Mouse (Mus musculus) CH12.LX (cell line): ENCODE results near the gene Tmed6.

ENCODE experiments used
- CHD1 ChIP-seq: IDR thresholded peaks from 2 replicates; pipeline ENCODE4 v1.6.1; 2012; ENCODE audit warnings: low read depth, low read length, improper control_type of control experiment, inconsistent platforms
- CTCF ChIP-seq, 2 experiments: IDR thresholded peaks in 1 of 2; conservative IDR thresholded peaks in 1 of 2; 2 replicates each; pipeline ENCODE4 v1.5.1; 2011 to 2012; ENCODE audit warnings: low read depth in 2 of 2, low read length in 2 of 2, improper control_type of control experiment in 1 of 2, inconsistent platforms in 1 of 2, mild to moderate bottlenecking in 1 of 2, moderate library complexity in 1 of 2
- E2F4 ChIP-seq: IDR thresholded peaks from 2 replicates; pipeline ENCODE4 v1.6.1; 2011; ENCODE audit warnings: low read depth, low read length, improper control_type of control experiment; ENCODE audit not compliant: insufficient replicate concordance
- ELF1 ChIP-seq: IDR thresholded peaks from 2 replicates; pipeline ENCODE4 v1.6.1; 2014; ENCODE audit warnings: low read depth, mild to moderate bottlenecking, inconsistent platforms, low read length, improper control_type of control experiment
- EP300 ChIP-seq: IDR thresholded peaks from 2 replicates; pipeline ENCODE4 v1.6.1; 2011; ENCODE audit warnings: low read length, improper control_type of control experiment
- KAT2A ChIP-seq: IDR thresholded peaks from 2 replicates; pipeline ENCODE4 v1.6.1; 2012; ENCODE audit warnings: low read length, improper control_type of control experiment, inconsistent platforms; ENCODE audit not compliant: insufficient replicate concordance
- MYC ChIP-seq: IDR thresholded peaks from 2 replicates; pipeline ENCODE4 v1.6.1; 2011; ENCODE audit warnings: low read depth, mild to moderate bottlenecking, improper control_type of control experiment, low read length
- POLR2A ChIP-seq: IDR thresholded peaks from 2 replicates; pipeline ENCODE4 v1.6.1; 2011; ENCODE audit warnings: low read depth, mild to moderate bottlenecking, improper control_type of control experiment, low read length
- RCOR1 ChIP-seq: conservative IDR thresholded peaks from 2 replicates; pipeline ENCODE4 v1.6.1; 2012; ENCODE audit warnings: low read depth, mild to moderate bottlenecking, inconsistent platforms, low read length, improper control_type of control experiment
- SIN3A ChIP-seq: IDR thresholded peaks from 2 replicates; pipeline ENCODE4 v1.6.1; 2012; ENCODE audit warnings: low read length, improper control_type of control experiment, inconsistent platforms

DNA sequence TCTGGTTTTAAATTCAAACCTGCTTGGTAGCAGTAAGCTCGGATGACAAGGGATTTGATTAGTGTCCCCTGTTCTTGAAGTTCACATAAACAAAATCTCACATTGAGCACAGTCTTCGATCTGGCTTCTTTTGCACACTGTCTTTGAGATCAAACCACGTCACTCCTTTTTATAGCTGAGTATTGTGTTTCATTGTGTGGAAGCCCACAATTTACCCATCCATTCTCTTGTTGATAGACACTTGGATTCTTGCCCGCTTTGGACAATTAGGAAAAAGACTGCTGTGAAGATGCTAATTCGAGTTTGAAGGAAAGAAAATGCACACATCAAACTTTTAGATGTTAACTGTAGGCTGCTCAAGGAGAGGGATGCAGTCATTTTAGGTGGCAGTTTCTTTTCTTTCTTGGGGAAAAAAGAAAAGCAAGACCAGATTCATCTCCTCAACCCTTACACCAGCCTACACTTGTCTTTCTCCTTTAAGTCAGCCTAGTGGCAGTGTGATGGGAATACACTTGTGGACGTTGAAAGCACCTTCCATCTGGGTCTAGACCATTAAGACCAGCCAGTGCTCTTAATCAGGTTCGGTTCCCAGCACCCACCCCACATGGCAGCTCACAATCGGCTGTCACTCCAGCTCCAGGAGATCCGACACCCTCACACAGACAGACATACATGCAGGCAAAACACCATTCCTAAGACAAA is 45.3 kb upstream of the Tmed6 start:
- no peak for TF ChIP-seq EP300
- no peak for TF ChIP-seq SIN3A
- no peak for TF ChIP-seq RCOR1
- TF ChIP-seq CTCF (conservative IDR thresholded peaks at IDR 0.05 in 1 of 2, IDR thresholded peaks at IDR 0.05 in 1 of 2; ENCODE audit: low read depth in 2 of 2, low read length in 2 of 2), result no peak
- no peak for TF ChIP-seq E2F4
- TF ChIP-seq ELF1, result no peak
- TF ChIP-seq POLR2A, result no peak
- TF ChIP-seq MYC, result no peak
- no peak for TF ChIP-seq CHD1
- TF ChIP-seq KAT2A, result no peak
